Mouse (Mus musculus): Measurements from ENCODE around the gene Gm26992.

GRCm38 (mm10) chrX:103432293-103432692 lies 10.5 kb downstream of the Gm26992 start:
- TF ChIP-seq CTCF (IDR thresholded peaks at IDR 0.05; ENCODE audit: borderline replicate concordance, insufficient read depth, low read depth, low read length) (no peak), POLR2A (IDR thresholded peaks at IDR 0.05; ENCODE audit: borderline replicate concordance, insufficient read depth, low read length) (no peak)

All from cerebellum, adult 2 months (tissue).